Mouse (Mus musculus): ENCODE measurements around the gene Pemt. TPM values are rescaled to one million over a fixed set of nuclear protein-coding genes. Genes with fewer than 3 reads are reported as not detected.

Pemt gene
- total and polyA plus RNA-seq, 2 experiments from 2014 or later = 14.2 to 16.2 TPM

GRCm38 (mm10) chr11:60004716-60005115 is 41.6 kb downstream of the Pemt start:
- H3K4me2 ChIP-seq (ENCODE audit: low read depth) = no peak overlapping the region
- H3K9me3 ChIP-seq (ENCODE audit: low read length) = no peaks in the 10 kb centered on the region
- H3K4me1 ChIP-seq (ENCODE audit: insufficient read depth) = peaks cover 6% of the 10 kb centered on the region; the same call in 1 of the 2 replicates
- TF ChIP-seq CTCF (IDR thresholded peaks at IDR 0.05; ENCODE audit: low read depth) = no peak
- no peak overlapping the region for H3K4me3 ChIP-seq (ENCODE audit: low read depth, low read length)
- no peaks in the 10 kb centered on the region for H3K36me3 ChIP-seq (ENCODE audit: insufficient read depth)
- H3K27me3 ChIP-seq (ENCODE audit: insufficient read depth, low read length) = no peaks in the 10 kb centered on the region
- no peak for DNase-seq
- no peak overlapping the region for H3K9ac ChIP-seq
- no peak overlapping the region for H3K27ac ChIP-seq (ENCODE audit: low read depth, low read length)
- ATAC-seq = no peak
- 60% methylated on average over 6 of the region's 6 CpGs for WGBS

DNA sequence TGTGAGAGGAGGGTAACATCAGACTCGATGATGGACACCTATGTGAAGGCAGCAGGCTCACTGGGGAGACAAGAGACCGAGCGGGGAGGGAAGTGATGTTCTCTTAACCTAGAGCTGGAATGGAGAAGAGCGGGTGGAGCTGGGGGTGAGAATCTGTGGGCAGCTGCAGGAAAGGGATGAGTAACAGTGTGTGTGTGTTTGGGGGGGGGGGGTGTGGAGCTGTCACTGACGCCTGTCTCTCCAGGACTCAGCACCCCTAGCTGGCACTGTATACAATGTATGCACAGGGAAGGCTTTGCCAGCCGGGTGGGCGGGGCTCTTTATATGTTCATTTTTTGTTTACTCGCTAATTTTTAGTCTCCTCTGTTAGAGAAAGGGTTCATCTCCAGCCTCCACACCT is 42.5 kb downstream of the Pemt start:
- Histone ChIP-seq H3K27ac (ENCODE audit: low read depth, low read length) (no peak overlapping the region), H3K36me3 (ENCODE audit: insufficient read depth) (no peaks in the 10 kb centered on the region), H3K9me3 (ENCODE audit: low read length) (no peaks in the 10 kb centered on the region), H3K27me3 (ENCODE audit: insufficient read depth, low read length) (no peaks in the 10 kb centered on the region), H3K4me2 (ENCODE audit: low read depth) (no peak overlapping the region), H3K4me3 (ENCODE audit: low read depth, low read length) (no peak overlapping the region), H3K9ac (no peak overlapping the region), H3K4me1 (ENCODE audit: insufficient read depth) (no peaks in the 10 kb centered on the region)
- DNase-seq = no peak
- TF ChIP-seq CTCF (IDR thresholded peaks at IDR 0.05; ENCODE audit: low read depth) = no peak
- ATAC-seq = no peak
- WGBS = 82% methylated on average over 8 of the region's 8 CpGs

DNA sequence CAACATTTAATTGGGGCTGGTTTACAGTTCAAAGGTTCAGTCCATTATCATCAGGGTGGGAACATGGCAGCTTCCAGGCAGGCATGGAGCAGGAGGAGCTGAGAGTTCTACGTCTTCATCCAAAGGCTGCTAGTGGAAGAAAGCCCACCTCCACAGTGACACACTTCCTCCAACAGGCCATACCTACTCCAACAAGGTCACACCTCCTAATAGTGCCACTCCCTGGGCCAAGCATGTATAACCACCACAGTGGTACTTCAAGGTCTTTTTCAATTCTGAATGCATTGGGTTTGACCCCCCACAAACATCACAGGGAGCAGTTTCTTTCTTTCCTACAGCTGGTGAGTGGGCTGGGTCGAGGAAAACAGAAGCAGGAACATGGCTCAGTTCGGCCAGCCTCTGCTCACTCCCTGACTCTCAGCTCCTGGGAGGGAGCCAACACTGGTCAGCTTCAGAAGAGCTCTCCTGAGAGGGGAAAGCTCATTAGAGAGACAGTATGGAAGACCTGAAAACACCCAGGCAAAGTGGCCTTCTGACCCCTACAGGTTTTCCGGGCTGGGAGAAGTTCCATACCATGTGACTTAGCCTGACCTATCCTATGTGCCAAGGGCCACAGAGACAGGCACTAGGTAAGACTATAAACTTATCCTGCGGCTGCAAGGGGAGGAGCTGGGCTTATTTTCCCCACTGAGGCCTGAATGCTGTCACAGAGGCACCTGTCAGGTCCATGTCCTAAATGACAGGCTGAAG is 44.9 kb downstream of the Pemt start:
- no peak for TF ChIP-seq CTCF (IDR thresholded peaks at IDR 0.05; ENCODE audit: low read depth)
- Histone ChIP-seq H3K9me3 (ENCODE audit: low read length) (no peaks in the 10 kb centered on the region), H3K4me2 (ENCODE audit: low read depth) (no peak overlapping the region), H3K27me3 (ENCODE audit: insufficient read depth, low read length) (no peaks in the 10 kb centered on the region), H3K9ac (no peak overlapping the region), H3K4me1 (ENCODE audit: insufficient read depth) (no peaks in the 10 kb centered on the region), H3K27ac (ENCODE audit: low read depth, low read length) (no peak overlapping the region), H3K4me3 (ENCODE audit: low read depth, low read length) (no peak overlapping the region), H3K36me3 (ENCODE audit: insufficient read depth) (no peaks in the 10 kb centered on the region)
- 77% methylated on average over 5 of the region's 5 CpGs for WGBS
- no peak for DNase-seq
- ATAC-seq = no peak

GRCm38 (mm10) chr11:59994318-59994717 is 52.0 kb downstream of the Pemt start:
- H3K27me3 ChIP-seq (ENCODE audit: insufficient read depth, low read length) = no peaks in the 10 kb centered on the region
- TF ChIP-seq CTCF (IDR thresholded peaks at IDR 0.05; ENCODE audit: low read depth) = no peak
- WGBS = 83% methylated on average over 9 of the region's 9 CpGs
- DNase-seq = no peak
- no peak overlapping the region for H3K4me3 ChIP-seq (ENCODE audit: low read depth, low read length)
- no peaks in the 10 kb centered on the region for H3K4me1 ChIP-seq (ENCODE audit: insufficient read depth)
- H3K27ac ChIP-seq (ENCODE audit: low read depth, low read length) = no peak overlapping the region
- no peak for ATAC-seq
- no peaks in the 10 kb centered on the region for H3K36me3 ChIP-seq (ENCODE audit: insufficient read depth)
- H3K4me2 ChIP-seq (ENCODE audit: low read depth) = no peak overlapping the region
- no peaks in the 10 kb centered on the region for H3K9me3 ChIP-seq (ENCODE audit: low read length)
- H3K9ac ChIP-seq = no peak overlapping the region

GRCm38 (mm10) chr11:59991365-59991764 is 54.9 kb downstream of the Pemt start:
- no peak overlapping the region for H3K4me3 ChIP-seq (ENCODE audit: low read depth, low read length)
- DNase-seq (no peak), ATAC-seq (no peak)
- H3K9me3 ChIP-seq (ENCODE audit: low read length) = no peaks in the 10 kb centered on the region
- H3K36me3 ChIP-seq (ENCODE audit: insufficient read depth) = no peaks in the 10 kb centered on the region
- H3K9ac ChIP-seq = no peak overlapping the region
- WGBS = 82% methylated on average over 8 of the region's 8 CpGs
- TF ChIP-seq CTCF (IDR thresholded peaks at IDR 0.05; ENCODE audit: low read depth) = no peak
- no peak overlapping the region for H3K4me2 ChIP-seq (ENCODE audit: low read depth)
- no peaks in the 10 kb centered on the region for H3K4me1 ChIP-seq (ENCODE audit: insufficient read depth)
- H3K27ac ChIP-seq (ENCODE audit: low read depth, low read length) = no peak overlapping the region
- no peaks in the 10 kb centered on the region for H3K27me3 ChIP-seq (ENCODE audit: insufficient read depth, low read length)

GRCm38 (mm10) chr11:59989406-59989805 is 56.9 kb downstream of the Pemt start:
- H3K9me3 ChIP-seq (ENCODE audit: low read length) = no peaks in the 10 kb centered on the region
- DNase-seq (no peak), ATAC-seq (no peak)
- H3K27me3 ChIP-seq (ENCODE audit: insufficient read depth, low read length) = no peaks in the 10 kb centered on the region
- no peak overlapping the region for H3K4me2 ChIP-seq (ENCODE audit: low read depth)
- no peak overlapping the region for H3K27ac ChIP-seq (ENCODE audit: low read depth, low read length)
- no peaks in the 10 kb centered on the region for H3K4me1 ChIP-seq (ENCODE audit: insufficient read depth)
- H3K36me3 ChIP-seq (ENCODE audit: insufficient read depth) = no peaks in the 10 kb centered on the region
- H3K9ac ChIP-seq = no peak overlapping the region
- WGBS = 52% methylated on average over 1 of the region's 1 CpGs
- no peak for TF ChIP-seq CTCF (IDR thresholded peaks at IDR 0.05; ENCODE audit: low read depth)
- no peak overlapping the region for H3K4me3 ChIP-seq (ENCODE audit: low read depth, low read length)

DNA sequence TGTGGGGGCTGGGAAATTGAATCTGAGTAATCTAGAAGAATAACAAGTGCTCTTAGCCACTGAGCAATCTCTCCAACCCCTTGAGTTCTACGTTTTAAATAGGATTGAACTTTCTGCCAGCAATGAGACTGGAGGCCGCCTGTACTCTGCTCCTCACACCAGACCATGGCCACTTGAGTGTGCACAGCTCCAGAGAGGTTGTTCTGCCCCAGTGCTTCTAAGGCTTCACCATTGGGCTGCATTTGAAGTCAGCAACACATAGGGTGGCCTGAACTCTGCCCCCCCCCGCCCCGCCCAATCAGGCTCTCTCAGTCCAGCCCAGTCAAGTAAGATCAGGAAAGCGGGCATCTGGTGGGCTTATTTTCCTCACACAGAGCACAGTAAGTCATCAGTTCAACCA is 68.5 kb downstream of the Pemt start:
- H3K36me3 ChIP-seq (ENCODE audit: insufficient read depth) = no peaks in the 10 kb centered on the region
- no peaks in the 10 kb centered on the region for H3K4me1 ChIP-seq (ENCODE audit: insufficient read depth)
- no peak overlapping the region for H3K4me3 ChIP-seq (ENCODE audit: low read depth, low read length)
- no peak overlapping the region for H3K9ac ChIP-seq
- no peak for ATAC-seq
- no peak overlapping the region for H3K27ac ChIP-seq (ENCODE audit: low read depth, low read length)
- no peak for DNase-seq
- no peaks in the 10 kb centered on the region for H3K9me3 ChIP-seq (ENCODE audit: low read length)
- no peak for TF ChIP-seq CTCF (IDR thresholded peaks at IDR 0.05; ENCODE audit: low read depth)
- WGBS = 73% methylated on average over 5 of the region's 5 CpGs
- no peaks in the 10 kb centered on the region for H3K27me3 ChIP-seq (ENCODE audit: insufficient read depth, low read length)
- H3K4me2 ChIP-seq (ENCODE audit: low read depth) = no peak overlapping the region

Measured in forebrain, postnatal 0 days (tissue).